Mouse (Mus musculus): ENCODE measurements around the gene Fnip2.
"Not testable (repeated sequence)": the region's sequence is repeated elsewhere in the genome, so short reads cannot be mapped to it uniquely, and the experiment has no call there.

The Fnip2 gene

DNA sequence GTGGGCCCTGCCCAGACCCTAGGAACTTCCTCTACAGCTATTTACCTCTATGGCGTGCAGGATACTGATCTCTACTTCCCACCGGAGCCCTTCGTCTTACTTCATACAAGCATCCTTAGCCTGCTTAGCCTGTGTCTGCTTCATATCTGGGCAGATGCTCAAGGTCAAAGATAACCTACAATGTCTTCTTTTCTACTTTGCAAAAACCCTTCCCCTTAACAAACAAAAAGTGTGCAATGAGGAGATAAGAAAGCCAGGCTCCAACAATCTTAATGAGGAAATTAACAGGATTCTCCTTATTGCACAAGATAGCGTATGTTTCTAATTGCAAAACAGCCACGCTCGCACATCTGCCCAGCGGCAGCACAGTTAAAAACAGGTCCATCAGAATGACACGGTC lies 89.2 kb downstream of the Fnip2 start:
- no peak for DNase-seq (ENCODE audit: low read depth, low spot score)

DNA sequence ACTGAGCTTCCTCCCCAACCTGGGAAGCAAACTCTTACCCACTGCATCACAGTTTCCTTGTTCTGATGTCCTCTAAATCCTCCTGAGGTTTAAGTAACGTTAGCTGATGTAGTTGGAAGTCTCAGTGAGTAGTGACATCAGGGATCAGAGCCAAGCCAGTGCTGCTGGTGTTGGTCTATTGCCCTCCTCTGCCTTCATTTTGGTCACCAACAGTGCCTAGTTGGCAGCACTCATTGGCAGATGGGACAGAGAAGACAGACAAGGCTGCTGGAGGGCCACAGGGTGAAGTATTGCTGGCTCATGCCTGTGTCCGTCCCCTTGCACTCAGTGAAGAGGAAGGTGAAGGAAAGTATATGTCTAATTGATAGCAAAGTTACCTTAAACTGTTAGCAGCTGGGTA lies 91.6 kb downstream of the Fnip2 start:
- DNase-seq (ENCODE audit: low read depth, low spot score), result no peak

- DNase-seq (ENCODE audit: low read depth, low spot score), result no peak
Observed at GRCm38 (mm10) chr3:79474911-79475310, 92.7 kb downstream of the Fnip2 start.

- no peak for DNase-seq (ENCODE audit: low read depth, low spot score)
Observed at GRCm38 (mm10) chr3:79472362-79472761, 95.2 kb downstream of the Fnip2 start.

GRCm38 (mm10) chr3:79469440-79469839 lies 98.2 kb downstream of the Fnip2 start:
- no peak for DNase-seq (ENCODE audit: low read depth, low spot score)

- no peak for DNase-seq (ENCODE audit: low read depth, low spot score)
Observed at GRCm38 (mm10) chr3:79458651-79459275, 108.8 kb downstream of the Fnip2 start.

DNA sequence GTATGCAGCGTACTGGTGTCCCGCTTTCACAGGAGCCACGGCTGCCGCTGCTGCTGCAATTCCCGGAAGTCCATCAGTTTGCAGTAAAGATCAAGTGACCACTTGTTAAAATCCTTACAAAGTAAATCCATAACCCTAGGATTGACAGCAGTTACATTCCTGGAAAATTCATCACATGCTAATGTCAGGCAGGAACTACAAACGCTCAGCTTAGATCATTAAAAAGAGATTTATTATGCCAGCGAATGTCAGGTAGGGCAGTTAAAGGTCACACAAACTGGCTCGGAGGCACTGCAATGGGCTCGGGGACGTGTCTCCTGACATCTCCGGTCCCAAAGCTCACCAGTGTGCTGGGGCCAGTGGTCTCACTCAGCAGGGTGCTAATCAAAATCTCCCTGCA lies 111.8 kb downstream of the Fnip2 start:
- DNase-seq (ENCODE audit: low read depth, low spot score), result no peak

DNA sequence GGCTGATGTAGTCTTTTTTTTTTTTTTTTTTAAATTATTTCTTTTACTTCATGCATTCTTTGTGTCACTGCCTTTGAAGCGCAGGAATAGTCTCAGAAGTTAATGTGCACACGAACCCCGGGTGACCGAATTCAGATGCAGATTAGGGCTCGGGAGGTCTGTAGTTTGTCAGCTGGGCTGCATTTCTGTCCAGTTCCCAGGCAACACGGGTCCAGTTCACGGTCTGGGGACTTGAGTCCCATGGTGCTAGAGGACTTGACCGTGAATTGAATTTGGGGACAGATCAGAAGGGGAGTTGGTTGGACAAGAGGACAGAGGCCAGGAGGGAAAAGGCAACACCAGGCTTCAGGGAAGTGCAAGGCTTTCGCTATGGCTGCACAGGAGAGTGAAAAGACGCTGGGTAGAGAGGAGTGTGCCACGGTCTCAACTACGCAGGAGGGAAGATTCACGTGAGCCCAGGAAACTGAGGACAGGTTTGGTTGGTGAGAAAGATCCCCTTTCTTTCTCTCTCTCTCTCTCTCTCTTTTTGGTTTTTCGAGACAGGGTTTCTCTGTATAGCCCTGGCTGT lies 114.8 kb downstream of the Fnip2 start:
- no peak for DNase-seq (ENCODE audit: low read depth, low spot score)

DNA sequence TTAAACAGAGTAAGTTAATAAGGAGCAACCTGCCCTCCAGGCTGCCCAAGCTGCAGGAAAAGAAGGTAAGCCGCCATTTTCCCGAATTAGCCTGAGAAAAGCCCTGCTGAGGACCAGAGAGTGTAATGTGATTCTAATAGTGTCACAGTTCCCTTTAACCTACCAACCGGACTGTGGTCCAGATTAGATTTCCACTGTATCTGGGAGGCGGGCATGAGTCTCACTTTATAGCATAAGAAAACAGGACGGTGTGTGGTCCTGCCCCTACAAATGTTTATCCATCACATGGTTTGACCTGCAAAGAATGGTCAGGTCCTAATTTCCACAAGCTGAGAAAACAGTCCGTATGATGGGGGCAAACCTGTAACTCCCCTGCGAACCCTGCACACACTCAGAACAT lies 118.2 kb downstream of the Fnip2 start:
- no peak for DNase-seq (ENCODE audit: low read depth, low spot score)

- DNase-seq (ENCODE audit: low read depth, low spot score), result no peak
Observed at GRCm38 (mm10) chr3:79448421-79448820, 119.2 kb downstream of the Fnip2 start.

DNA sequence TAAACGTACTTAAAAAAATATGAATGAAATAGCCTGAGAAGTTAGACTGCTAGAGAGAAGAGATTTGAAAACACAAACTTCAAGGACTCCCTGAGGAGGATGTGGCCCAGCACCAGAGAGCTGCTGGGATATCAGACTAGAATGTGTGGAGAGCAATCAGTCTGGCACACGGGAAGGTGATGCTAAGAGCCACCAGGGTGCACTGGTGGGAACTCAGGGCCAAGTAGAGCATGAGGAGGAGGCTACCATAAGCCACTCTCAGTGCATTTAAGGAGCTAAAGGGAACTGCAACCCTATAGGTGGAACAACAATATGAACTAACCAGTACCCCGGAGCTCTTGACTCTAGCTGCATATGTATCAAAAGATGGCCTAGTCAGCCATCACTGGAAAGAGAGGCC lies 120.9 kb downstream of the Fnip2 start:
- not testable (repeated sequence) for DNase-seq (ENCODE audit: low read depth, low spot score)

DNA sequence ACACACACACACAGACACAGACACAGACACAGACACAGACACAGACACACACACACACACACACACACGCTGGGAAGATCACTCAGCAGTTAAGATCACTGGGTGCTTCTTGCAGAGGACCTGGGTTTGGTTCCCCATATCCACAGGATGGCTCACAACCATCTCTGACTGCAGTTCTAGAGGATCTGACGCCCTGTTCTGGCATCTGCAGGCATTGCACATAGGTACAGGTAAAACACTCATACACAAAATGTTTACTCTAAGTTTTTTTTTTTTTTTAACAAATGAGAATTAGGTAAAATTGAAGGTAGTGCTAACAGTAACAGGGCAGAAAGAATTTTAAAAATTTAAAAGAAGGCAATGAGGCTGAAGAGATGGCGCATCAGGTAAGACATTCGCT lies 121.5 kb downstream of the Fnip2 start:
- no peak for DNase-seq (ENCODE audit: low read depth, low spot score)

DNA sequence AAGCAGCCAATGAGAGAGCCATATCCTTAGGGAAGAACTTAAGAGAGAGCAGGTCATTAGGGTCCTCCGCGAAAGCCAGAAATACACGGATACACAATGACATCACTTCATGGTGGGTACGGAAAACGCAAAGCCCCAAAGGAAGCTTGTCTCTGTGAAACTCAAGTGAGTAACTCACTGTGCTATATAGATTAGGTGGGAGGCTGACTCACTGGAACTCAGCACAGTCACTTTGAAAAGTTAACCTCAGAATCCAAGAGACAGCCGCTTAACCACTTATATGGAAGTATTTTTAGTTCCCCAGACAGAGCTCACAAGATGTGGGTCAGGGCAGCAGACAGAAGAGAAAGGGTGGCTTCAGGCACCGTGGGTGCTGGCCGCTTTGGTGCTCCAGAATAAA lies 122.6 kb downstream of the Fnip2 start:
- no peak for DNase-seq (ENCODE audit: low read depth, low spot score)

- no peak for DNase-seq (ENCODE audit: low read depth, low spot score)
Observed at GRCm38 (mm10) chr3:79443850-79444249, 123.7 kb downstream of the Fnip2 start.

- no peak for DNase-seq (ENCODE audit: low read depth, low spot score)
Observed at GRCm38 (mm10) chr3:79440976-79441491, 126.6 kb downstream of the Fnip2 start.

GRCm38 (mm10) chr3:79438276-79438675 lies 129.3 kb downstream of the Fnip2 start:
- DNase-seq (ENCODE audit: low read depth, low spot score), result no peak

DNA sequence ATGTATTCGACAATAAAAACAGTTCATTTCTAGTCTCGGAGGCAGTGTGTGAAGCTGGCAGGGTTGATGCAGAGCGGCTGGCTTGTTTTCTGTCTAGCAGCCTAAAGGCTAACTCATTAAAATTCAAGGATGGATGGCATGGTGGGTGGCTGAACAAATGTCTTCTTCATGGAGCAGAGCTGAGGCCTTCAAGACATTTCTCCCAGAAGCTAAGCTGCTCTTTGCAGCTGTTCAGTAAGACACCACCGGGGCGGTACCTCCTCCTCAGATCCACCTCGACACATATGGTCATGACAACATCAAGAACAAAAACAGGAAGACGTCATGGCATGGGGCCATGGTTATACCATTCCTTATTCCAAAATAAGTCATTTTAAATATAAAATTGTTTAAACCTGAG lies 131.4 kb downstream of the Fnip2 start:
- DNase-seq (ENCODE audit: low read depth, low spot score), result no peak

DNA sequence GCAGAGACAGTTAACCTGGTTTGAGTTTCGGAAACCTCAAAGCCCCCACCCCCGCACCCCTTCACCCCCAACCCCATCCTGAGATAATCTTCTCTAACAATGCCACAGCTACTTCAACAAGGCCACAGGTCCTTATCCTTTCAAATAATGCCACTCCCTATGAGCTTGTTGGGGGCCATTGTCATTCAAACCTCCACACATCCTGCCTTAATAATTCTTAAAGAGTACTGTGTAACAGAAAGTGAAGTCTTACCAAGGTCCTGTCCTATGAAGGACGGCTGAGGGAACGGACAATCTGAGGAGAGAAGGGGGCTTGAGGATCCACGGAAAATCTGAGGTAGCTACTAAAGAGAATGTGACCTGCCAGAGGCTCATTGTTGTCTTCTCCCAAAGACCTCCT lies 132.6 kb downstream of the Fnip2 start:
- no peak for DNase-seq (ENCODE audit: low read depth, low spot score)

- DNase-seq (ENCODE audit: low read depth, low spot score), result no peak
Observed at GRCm38 (mm10) chr3:79434436-79434835, 133.2 kb downstream of the Fnip2 start.

DNA sequence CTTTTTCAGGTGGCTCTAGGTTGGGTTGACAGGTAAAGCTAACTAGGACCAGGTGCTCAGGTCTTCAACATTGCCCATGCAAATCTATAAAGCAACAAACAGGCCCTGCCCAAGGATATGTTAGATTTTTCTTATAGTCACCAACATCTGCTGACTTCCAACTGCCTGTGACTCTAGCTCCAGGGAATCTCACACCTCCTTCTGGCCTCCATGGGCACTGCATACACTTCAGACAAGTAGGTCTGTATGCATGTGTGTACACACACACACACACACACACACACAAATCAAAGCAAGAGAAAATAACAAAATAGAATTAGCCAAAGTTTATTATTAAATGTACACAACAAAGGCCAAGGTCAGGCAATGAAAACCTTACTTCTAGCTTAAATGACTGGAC lies 134.0 kb downstream of the Fnip2 start:
- no peak for DNase-seq (ENCODE audit: low read depth, low spot score)

GRCm38 (mm10) chr3:79425441-79425840 lies 142.2 kb downstream of the Fnip2 start:
- no peak for DNase-seq (ENCODE audit: low read depth, low spot score)

- DNase-seq (ENCODE audit: low read depth, low spot score), result no peak
Observed at GRCm38 (mm10) chr3:79418921-79419320, 148.7 kb downstream of the Fnip2 start.

- no peak for DNase-seq (ENCODE audit: low read depth, low spot score)
Observed at GRCm38 (mm10) chr3:79416944-79417680, 150.5 kb downstream of the Fnip2 start.

Data from c-Kit-negative CD71-positive TER-119-positive erythroid progenitor cells, embryonic 14.5 days (primary cell).